Mouse (Mus musculus) ZHBTc4 (cell line): Measurements from ENCODE around the gene Efna1.

Experiments
- DNase-seq: peaks from one replicate; pipeline ENCODE4 v3.0.0-alpha.2; 2011; ENCODE audit warnings: low read depth, low spot score

Efna1 gene

DNA sequence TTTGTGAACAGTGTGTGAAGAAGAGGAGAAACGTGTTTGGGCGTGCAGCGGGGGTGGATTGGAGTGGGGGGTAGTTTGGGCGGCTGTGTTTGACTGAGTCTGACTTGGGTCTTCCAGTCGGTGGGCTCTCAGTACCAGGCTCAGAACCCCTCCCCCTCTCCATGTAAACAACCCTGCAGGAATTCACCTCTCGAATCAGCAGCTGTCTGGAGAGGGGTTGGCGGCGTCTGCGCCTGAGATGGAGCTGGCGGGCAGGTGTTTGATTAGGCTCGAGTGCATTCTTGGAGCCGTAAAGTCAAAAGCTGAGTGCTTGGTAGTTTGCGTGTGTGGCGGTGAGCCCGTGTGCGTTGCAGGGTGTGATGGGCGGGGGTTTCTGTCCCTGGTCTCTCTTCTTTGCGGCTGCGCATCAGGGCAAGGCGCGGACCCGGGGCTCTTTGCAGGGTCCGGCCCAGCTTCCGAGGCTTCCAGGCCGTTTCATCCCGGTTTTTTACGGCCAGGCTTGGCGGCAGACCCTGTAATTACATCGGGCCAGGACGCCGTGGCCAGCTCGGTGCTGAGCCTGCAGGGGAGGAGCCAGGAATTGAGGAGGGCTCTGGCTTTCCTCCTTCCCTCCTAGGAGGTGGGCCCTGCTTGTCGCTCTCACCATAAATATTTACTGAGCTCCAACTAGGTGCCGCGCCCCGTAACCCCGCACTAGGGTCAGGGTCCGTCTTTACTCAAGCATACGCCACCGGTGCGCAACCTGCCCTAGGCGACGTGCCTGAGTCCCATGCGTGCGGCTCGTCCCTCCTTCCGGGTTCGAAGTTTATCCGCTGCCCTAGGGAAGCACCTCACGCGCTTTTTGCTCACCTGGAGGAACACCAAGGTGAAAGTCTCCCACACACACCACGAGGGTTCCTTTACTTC is at the start of gene Efna1:
Gene Efna1 (minus strand): TSS at position 537 of the 906 bp plus-strand sequence.
- peak; percentile 64 for DNase-seq

DNA sequence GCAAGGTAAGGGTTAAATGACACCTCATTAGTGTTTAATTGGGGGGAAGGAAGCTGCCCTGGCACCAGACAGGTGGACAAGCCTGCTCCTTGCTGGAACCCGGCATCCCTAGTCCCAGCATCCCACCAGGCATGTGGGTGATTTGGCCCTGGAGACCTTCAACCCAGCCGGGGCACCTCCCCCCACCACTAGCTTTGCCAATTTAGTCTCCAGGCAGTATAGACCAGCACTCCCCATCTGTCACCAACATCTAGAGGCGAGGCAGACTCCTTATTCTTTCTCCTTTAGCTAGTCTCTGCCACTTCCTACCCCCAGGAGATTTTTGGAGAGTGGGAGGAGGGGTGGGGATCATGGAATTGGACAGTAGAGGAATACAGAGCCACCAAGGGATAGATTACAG is 49.4 kb upstream of the Efna1 start:
- DNase-seq, result no peak

DNA sequence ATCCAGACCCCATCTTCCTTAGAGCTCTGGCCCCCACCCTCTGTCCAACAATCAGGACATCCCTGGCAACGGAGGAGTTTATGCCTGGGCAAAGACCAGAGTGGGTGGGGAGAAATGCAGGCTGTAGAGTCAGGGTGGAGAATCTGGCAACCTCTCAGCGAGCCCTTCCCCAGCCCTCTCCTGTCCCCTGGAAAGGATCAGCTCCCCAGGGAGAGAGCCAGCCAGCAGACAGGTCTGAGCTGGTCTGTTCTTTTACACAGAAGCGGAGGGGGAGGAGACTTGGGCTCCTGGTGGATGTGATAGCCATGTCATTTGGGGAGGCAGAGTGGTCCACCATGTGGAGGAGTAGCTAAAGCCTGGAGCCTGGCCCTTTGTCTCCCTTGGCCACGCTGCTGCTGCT is 47.7 kb upstream of the Efna1 start:
- DNase-seq, result peak; percentile 89

DNA sequence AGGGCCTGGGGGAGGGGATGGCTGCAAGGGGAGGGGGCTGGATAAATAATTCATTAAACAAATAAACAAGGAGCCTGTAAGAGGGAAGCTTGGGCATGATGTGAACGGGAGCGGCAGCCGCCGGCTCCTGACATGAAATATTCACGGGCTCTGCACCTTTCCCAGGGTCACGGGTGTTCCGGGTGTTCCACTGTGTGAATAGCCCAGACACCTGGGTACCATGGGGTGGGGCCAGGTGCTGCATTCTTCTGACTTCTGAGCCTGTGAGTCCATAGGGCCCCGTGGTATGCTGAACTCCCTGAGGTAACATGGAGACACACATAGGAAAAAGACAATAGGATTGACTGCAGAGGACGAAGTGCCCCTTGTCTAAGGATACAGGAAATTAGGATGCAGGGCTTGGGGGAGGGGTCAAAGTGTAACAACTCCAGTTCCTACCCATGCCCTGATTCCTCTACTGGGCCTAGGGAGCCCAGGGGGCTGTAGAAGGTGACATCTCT is 46.5 kb upstream of the Efna1 start:
- peak; percentile 79 for DNase-seq

DNA sequence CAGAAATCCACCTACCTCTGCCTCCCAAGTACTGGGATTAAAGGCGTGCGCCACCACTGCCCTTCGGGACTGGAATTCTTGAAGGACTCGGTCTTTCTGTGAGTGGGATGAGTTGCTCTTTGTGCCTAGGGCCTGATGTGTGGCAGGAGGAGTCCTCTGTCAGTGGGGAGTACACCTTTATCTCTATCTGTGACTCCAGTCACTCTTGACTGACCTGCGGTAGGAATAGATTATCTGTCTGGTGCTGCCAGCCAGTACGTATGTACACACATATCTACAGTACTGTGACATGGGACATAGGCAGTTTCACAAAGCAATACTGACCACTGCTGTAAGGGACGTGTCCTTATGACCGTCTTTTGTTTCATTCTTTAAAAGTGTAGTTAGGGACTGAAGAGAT is 44.9 kb upstream of the Efna1 start:
- no peak for DNase-seq

DNA sequence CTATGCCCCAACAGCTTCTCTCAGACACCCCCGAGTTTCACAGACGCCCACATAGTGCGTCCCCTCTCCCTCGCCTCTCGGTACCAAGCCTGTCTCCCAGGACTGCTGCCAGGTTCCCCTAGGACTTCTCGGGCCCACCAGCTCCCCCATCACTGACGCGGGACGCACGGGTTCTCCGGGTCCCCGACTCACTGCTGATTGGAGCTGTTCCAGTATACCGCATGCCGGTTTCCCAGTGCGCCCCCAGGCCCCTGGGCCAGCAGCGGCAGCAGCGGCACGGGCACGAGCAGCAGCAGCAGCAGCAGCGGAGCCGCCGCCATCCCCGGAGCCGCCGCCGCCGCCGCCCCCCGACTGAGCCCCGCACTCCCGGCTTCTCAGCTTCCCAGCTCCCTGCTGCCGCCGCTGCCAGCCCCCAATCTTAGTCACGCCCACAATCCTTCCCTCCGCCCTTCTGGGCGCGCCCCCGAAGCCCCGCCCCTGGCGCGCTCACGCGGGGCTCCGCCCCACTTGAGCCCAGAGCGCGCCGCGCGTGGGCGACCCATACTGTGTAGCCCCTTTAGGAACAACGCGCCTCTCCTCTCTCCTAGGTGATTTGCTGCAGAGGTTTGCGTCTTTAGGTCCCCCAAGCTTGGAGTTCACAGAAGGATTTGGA is 41.7 kb upstream of the Efna1 start, which contains the start of gene Efna3:
Gene Efna3 (minus strand): TSS at position 452 of the 652 bp plus-strand sequence.
- peak; percentile 88 for DNase-seq

DNA sequence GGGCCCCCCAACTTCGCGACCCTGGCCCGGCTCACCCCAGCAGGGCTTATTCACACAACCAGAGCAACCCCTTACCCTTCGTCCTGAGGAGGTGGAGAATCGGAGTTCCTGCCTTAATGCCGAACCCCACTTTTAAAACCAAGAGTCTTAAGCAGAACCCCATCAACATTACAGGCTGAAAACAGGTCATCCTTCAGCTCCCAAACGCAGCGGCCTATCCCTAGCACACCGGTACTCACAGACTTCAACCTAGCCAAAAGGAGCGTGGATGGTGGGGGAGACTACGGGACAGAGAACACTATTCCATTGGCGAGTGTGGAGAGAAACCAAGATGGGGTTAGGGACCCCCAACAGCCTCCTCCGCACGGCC is 41.2 kb upstream of the Efna1 start:
- no peak for DNase-seq

DNA sequence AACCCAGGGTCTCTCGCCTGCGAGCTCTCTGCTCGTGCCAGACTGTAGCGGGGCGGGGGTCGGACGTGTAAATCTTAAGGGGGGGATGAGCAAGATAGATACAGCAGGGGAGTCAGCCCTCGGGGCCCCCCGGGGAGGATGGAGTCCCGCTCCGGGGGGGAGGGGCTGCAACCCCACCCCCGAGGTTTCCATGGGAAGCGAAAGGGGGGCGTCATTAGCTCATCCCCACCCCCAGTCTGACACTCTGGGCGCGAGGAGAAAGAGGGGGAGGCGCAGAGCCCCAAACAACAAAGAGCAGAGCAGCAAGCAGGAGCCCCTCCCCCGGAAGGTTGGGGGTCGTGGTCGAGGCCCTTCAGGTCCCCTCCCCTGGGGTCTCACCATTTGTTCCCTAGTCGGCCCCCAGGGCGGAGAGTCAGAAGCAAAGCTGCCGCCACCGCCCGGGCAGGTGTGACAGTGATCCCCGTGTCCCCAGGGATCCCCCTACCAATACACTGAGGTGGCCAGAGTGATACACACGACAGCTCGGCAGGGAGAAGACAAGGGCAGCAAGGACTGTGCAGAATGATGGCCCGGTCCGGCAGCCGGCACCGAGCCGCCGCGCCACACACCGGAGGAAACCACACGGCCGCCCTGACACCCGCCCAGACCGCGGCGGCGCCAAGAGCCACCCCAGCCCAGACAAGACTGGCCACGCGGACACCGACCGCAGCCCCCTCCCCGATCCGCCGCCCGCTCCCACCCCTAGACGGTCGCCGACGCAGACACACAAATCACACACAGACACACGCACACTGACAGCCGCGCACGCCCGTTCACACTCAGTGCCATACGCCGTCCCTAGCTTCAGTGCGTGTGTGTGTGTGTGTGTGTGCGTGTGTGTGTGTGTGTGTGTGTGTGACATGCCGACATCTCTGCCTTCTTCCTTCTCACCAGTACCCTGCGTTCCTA is 40.5 kb upstream of the Efna1 start:
- DNase-seq, result no peak

DNA sequence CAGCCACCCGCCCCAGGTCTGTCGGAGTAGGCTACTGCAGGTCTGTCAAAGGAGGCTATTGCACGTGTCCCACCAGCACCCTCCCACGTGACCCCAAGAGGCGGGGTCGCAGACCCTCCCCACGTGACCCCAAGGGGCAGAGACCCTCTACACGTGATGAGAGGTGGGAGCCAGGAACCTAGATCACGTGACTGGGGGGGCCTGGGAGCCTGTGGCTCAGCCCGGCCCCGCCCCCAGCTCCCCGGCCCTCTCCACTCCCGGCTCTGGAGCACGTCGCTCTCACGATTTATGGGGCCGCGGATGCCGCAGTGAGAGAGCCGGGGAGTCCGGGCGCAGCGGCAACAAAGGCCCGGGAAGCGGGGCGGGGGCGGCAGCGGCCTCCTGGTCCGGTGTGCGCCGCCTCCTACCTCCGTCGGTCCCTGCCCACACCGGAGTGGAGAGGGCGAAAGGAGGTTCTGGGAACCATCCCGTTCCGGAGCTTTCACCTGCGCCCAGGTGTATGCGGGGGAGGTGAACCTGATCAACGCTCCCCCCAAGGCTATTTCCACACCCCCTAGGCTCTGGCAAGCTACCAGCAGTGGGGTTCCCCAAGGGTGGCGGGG is 39.7 kb upstream of the Efna1 start:
- peak; percentile 88 for DNase-seq

DNA sequence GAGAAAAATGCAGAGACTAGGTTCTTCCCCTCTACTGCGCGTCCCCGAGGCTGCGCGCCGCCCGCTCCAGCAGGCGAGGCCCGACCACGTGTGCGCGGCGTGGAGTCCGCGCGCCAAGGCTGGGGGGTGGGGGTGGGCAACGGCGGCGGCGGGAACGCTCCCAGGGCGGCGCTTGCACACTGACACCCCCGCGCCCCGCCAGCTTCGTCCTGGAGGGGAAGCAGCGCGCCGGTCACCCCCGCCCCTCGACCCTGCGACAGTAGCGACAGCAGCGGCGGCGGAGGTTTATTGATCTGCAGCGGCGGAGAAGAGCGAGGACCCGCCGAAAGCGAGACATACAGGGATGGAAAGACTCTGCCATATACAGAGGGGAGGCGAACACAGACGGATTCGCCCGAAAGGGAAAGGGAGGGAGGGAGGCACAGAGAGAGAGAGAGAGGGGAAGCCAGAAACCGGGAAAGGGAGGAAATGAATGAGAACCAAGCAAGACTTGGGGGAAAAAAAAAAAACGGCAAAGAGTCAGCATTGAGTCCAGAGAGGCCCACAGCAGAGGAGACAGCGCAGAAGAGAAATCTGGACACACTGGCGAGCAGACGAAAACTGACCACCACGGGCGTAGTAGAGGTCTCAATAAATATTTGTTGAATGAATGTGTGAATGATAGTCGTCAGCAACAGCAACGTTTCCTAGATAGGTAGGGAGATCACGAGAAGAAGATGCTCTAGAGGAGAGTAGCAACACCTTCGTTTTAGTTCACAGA is 38.8 kb upstream of the Efna1 start:
- DNase-seq, result no peak

DNA sequence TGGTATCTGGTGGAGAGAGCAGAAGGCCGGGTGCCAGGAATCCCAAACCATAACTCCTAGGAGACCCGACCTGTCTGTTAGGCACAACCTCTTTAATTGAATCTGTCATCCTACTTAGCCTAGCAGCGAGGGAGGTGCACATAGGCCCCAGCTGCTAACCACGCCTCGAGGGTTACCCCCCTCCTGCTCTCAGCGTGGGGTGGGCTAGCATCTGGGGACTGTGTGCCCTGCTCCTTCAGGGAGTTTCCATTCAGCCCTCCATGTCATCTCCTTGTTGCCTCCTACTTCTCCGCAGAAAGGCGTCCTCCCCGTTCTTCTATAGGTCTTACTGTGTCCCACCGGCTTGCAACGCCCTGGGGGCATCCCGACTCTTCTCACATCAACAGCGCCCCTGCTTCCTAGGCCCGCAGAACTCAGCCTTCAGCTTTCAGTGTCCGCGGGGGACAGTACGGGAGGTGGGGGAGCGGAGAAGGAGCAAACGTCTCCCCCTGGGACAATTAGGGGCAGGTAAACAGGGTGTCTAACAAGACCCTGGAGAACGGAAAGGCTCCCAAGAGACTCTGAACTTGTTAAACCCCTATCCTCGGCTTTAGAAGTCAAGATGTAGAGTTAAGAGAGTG is 38.1 kb upstream of the Efna1 start:
- no peak for DNase-seq

DNA sequence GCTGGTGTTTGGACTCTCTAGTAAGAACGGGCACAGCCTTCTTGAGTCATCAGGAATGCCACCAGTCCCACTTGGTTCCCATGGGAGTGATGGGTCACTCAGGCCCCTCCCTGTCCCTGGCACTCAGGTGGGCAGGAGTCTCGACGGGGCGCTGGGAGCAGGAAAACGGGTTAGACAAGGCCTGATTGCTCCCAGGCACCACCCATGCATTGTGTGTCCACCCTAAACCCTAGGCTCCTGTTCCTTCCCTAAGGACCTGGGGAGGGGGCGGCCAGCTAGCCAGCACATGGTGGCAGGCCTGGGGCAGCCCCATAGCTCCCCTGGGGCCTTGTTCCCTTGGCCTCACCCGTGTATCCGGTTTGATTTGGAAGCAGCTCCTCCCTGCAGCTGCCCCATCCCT is 37.4 kb upstream of the Efna1 start:
- DNase-seq, result no peak

DNA sequence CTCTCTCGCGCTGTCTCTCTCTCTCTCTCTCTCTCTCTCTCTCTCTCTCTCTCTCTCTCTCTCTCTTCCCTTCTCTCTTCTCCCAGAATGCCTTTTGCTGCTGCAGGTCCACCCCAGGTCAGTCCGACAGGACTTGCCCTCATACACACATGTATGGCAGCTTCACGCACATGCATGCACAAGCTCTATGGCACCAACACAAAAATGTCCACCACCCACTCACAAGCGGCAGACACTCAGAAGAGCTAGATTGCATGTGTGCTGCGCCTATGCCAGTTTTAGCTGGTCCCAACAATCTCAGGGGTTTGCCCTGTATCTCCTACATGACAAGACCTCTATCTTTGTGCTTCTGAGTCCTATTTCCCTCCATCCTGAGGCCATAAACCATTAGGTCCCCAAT is 36.3 kb upstream of the Efna1 start:
- DNase-seq, result no peak

DNA sequence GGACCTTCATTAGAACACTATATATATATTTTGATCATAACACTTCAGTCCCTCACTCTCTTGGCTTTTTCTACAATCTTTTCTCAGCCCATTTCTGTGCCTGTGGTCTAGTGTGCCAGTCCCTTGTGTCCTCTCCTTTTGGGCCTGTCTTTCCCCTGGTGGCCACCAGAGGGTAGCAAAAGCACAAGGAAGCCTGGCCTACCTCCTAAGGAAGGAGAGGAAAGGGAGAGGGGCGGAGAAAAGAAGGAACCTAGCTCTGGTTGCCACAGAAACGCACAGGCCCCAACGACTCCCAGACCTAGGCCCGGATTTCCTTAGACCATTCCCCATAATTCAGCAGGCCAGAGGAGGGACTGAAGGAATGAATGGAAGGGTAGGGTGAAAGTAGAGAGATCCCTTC is 35.9 kb upstream of the Efna1 start:
- DNase-seq, result peak; percentile 95

DNA sequence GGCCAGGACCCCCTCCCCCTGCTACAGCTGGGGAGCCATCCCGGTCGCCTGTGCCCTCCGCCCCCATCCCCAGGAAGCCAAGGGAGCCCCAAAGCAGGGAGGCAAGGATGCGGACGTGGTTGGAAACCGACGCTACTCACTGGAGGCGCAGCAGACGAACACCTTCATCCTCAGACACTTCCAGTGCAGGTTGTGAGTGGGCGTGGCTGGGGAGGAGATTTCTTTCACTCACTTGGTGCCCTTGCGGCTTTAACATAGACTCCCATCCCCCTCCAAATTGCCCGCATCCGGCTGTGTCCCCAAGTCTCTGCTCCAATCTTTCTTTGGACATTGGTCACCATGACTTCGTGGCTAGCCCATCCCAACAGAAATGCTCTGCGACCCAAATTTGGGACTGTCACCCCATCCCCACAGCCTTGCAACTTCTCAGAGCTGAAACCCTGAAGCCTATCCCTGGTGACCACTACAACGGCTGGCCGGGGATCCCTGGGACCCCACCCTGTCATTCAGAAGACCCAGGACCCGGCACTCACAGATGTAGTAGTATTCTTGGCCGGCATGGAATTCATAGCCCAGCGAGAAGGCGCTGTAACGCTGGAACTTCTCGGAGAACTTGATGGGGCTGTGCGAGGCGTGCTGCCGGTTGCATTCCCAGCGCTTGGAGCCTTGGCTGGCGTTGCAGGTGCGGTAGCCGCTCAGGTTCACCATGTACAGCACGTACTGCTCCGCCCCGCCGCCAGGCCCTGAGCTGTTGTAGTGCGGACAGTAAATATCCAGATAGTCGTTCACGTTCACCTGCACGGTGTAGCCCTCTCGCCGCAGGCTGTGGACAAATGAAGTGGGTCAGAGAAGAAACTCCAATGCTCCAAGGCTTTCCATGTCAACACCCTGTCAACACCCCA is 35.2 kb upstream of the Efna1 start:
- peak; percentile 60 for DNase-seq

DNA sequence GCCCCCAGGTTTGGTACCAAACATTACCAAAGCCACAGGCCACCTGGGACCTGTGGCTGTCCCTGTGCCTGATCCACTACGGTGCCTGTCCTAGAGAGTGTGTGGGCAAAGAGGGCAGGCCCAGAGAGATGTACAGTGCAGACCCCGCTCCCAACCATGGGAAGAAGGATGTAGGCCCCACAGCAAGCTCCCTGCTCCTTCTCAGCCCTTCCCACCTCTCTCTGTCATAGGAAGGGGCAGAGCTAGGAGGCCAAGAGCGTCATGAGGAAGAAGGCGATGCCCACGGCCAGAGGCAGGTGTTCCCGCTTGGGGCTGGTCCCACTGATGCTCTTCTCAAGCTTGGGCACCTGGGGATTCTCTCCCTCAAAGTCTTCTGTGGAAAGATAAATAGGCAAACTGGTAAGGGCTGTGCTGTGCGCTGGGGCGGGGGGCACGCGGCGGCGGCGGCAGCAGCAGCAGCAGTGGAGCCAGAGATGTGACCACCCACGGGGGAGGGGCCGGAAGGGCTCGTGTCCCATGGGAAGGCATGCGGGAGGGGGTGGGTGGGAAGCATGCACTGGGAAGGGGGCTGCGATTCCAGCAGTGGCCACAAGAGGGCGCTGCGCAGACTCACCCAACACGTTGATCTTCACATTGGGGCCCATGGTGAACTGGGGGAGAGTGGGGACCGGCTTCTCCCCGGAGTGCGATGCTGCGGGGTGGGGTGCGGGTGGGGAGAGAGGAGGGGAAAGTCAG is 34.4 kb upstream of the Efna1 start:
- DNase-seq, result peak; percentile 91

DNA sequence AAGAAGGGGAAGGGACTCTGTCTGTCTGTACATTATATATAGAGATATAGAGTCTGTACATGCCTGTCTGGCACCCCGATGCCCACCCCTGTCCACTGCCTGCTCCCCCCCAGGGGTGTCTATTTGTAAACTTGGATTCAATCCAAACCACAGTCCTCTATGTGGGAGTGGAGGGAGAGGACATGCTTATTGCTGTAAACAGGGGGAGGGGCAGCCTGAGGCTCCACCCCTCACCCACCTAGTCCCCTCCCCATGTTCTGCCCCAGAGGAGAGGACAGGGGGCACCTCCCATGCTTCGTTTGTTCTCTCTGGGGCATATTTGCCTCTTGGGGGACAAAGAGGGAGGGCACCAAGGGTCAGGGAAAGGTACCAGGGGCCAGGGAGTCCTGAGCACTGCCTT is 33.8 kb upstream of the Efna1 start:
- no peak for DNase-seq

DNA sequence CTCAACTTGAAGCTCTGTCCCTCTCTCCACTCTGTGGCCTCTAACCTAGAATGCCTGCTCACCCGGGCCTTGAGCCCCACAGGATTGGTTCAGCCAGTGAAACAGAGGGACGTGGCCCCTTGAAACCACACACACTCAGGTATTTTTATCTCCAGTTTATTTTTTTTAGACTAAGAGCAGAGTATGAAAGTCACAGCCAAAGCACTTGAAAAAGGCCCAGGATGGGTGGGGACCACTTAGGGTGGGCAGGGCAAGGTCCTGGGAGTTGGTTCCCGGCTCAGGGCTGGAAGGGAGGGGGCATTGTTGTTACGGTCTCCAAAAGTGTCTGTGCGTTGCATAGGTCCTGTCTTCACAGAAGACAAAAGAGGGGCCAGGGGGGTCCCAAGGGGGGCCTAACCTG is 33.4 kb upstream of the Efna1 start:
- DNase-seq, result no peak
